Comparison of ENCODE assay signal across 21 mouse cellular contexts in the genomic region with DNA sequence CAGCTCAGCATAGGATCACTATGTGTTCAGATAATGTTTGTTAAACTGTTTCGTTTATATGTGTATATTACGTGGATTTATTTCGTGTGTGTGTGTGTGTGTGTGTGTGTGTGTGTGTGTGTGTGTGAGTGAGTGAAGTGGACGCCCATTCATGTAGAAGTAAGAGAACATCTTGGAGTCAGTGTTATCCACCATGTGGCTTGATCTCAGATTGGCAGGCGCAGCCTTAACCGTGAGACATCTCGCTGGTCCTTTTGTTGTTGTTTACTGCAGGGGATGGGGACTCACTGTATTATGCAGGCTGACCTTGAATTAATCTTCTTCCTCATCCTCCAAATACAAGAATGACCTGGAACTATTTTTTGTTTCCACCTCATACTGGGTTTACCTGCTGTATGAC. TPM values are rescaled to one million over a fixed set of nuclear protein-coding genes. Genes with fewer than 3 reads are reported as not detected.
DNase-seq lines count a peak whose midpoint lies in the region; ATAC-seq and TF ChIP-seq lines count a peak whose summit lies in the region.
"Had no signal": no experiment of that assay in that cellular context is flagged by ENCODE, and none has a peak within 500 bp of the region (broad histone marks: within the 10 kb centered on the region; RNA-seq: fewer than 3 reads in every experiment).

No protein-coding gene starts in this region.

- H3K4me1 ChIP-seq in cerebellum, adult 2 months (ENCODE audit: control insufficient read depth, insufficient read depth, low read length) = peaks cover 23% of the 10 kb centered on the region
- no peaks in the 10 kb centered on the region for H3K4me1 ChIP-seq in hindbrain, postnatal 0 days (ENCODE audit: insufficient read depth, low read length)
- peaks cover 2% of the 10 kb centered on the region; the same call in 1 of the 2 replicates for H3K4me1 ChIP-seq in hindbrain, embryonic 14.5 days (replicated peaks; ENCODE audit: control insufficient read depth, insufficient read depth, low read length)
- peaks cover 36% of the 10 kb centered on the region for H3K4me1 ChIP-seq in liver, adult 2 months (ENCODE audit: control insufficient read depth, insufficient read depth, low read length)
- peaks cover 21% of the 10 kb centered on the region for H3K4me1 ChIP-seq in liver, postnatal 0 days (ENCODE audit: insufficient read depth)

- peak in 1 of 2 experiments; percentile 49 for DNase-seq in cerebellum, adult 2 months
- no peak for DNase-seq in cerebellum, adult 9-10 months
- no peak for DNase-seq in hindbrain, postnatal 0 days (ENCODE audit: low spot score)
- DNase-seq in hindbrain, embryonic 14.5 days (ENCODE audit: low spot score) = no peak
- DNase-seq in liver, adult 2 months (ENCODE audit: extremely low read depth, low read depth, low spot score) = no peak
- no peak for DNase-seq in liver, postnatal 0 days
- no peak for DNase-seq in B cell, adult 2 months
- DNase-seq: gastrocnemius, postnatal 10 days; gastrocnemius, postnatal 36 days; heart, postnatal 4 days had no signal

- TF ChIP-seq CTCF in cerebellum, adult 2 months (IDR thresholded peaks at IDR 0.05; ENCODE audit: borderline replicate concordance, insufficient read depth, low read depth, low read length) = no peak
- no peak for TF ChIP-seq CTCF in hindbrain, postnatal 0 days (IDR thresholded peaks at IDR 0.05; ENCODE audit: low read depth)
- no peak for TF ChIP-seq CTCF in liver, adult 2 months (IDR thresholded peaks at IDR 0.05; ENCODE audit: low read depth, low read length)
- TF ChIP-seq CTCF in liver, postnatal 0 days (IDR thresholded peaks at IDR 0.05; ENCODE audit: low read depth) = no peak

- no peaks in the 10 kb centered on the region for H3K27me3 ChIP-seq in cerebellum, adult 2 months (ENCODE audit: control insufficient read depth, insufficient read depth, low read length)
- H3K27me3 ChIP-seq in hindbrain, postnatal 0 days (ENCODE audit: insufficient read depth, low read length) = no peaks in the 10 kb centered on the region
- H3K27me3 ChIP-seq in hindbrain, embryonic 14.5 days (ENCODE audit: control insufficient read depth, insufficient read depth, low read length) = no peaks in the 10 kb centered on the region
- H3K27me3 ChIP-seq in liver, adult 2 months (ENCODE audit: control insufficient read depth, insufficient read depth, low read length) = no peaks in the 10 kb centered on the region
- H3K27me3 ChIP-seq in liver, postnatal 0 days (ENCODE audit: insufficient read depth, low read length) = no peaks in the 10 kb centered on the region
- H3K27me3 ChIP-seq: forebrain, embryonic 13.5 days; heart, embryonic 13.5 days; hindbrain, embryonic 15.5 days had no signal

- H3K9me3 ChIP-seq in hindbrain, postnatal 0 days (ENCODE audit: low read length) = no peaks in the 10 kb centered on the region
- no peaks in the 10 kb centered on the region for H3K9me3 ChIP-seq in hindbrain, embryonic 14.5 days (ENCODE audit: control insufficient read depth, low read length)
- no peaks in the 10 kb centered on the region for H3K9me3 ChIP-seq in liver, postnatal 0 days (ENCODE audit: low read length)
- H3K9me3 ChIP-seq: forebrain, embryonic 10.5 days; forebrain, embryonic 13.5 days; heart, embryonic 10.5 days; heart, embryonic 13.5 days; hindbrain, embryonic 15.5 days had no signal

- H3K79me2 ChIP-seq in liver, adult 2 months (ENCODE audit: control insufficient read depth, insufficient read depth, low read length) = peaks cover 29% of the 10 kb centered on the region

- no peak for ATAC-seq in hindbrain, postnatal 0 days
- no peak for ATAC-seq in hindbrain, embryonic 14.5 days (ENCODE audit: low FRiP score)
- ATAC-seq in liver, postnatal 0 days = no peak
- ATAC-seq: CD4-positive, CD25-positive, alpha-beta regulatory T cell, adult 4 months; forebrain, embryonic 13.5 days; forebrain, embryonic 16.5 days had no signal

- H3K36me3 ChIP-seq in hindbrain, postnatal 0 days (ENCODE audit: insufficient read depth, low read length) = peaks cover 29% of the 10 kb centered on the region
- H3K36me3 ChIP-seq in hindbrain, embryonic 14.5 days (replicated peaks; ENCODE audit: control insufficient read depth, insufficient read depth) = peaks cover 90% of the 10 kb centered on the region
- H3K36me3 ChIP-seq in liver, adult 2 months (ENCODE audit: control insufficient read depth, insufficient read depth, low read length) = peaks cover 61% of the 10 kb centered on the region
- peaks cover 92% of the 10 kb centered on the region for H3K36me3 ChIP-seq in liver, postnatal 0 days (replicated peaks; ENCODE audit: insufficient read depth, low read length)

- H3K4me2 ChIP-seq in hindbrain, postnatal 0 days (ENCODE audit: low read depth, low read length) = no peak overlapping the region
- no peak overlapping the region for H3K4me2 ChIP-seq in hindbrain, embryonic 14.5 days (replicated peaks)
- no peak overlapping the region for H3K4me2 ChIP-seq in liver, postnatal 0 days (ENCODE audit: low read depth, low read length)
- H3K4me2 ChIP-seq: forebrain, embryonic 13.5 days; heart, embryonic 13.5 days; hindbrain, embryonic 15.5 days had no signal

- H3K9ac ChIP-seq in hindbrain, postnatal 0 days (replicated peaks; ENCODE audit: low read length) = no peak overlapping the region
- no peak overlapping the region for H3K9ac ChIP-seq in hindbrain, embryonic 14.5 days
- peak overlapping the region; percentile 47 for H3K9ac ChIP-seq in liver, adult 2 months (ENCODE audit: low read depth, low read length)
- H3K9ac ChIP-seq in liver, postnatal 0 days (replicated peaks) = no peak overlapping the region
- H3K9ac ChIP-seq: forebrain, embryonic 13.5 days; heart, embryonic 13.5 days; hindbrain, embryonic 15.5 days had no signal

- TF ChIP-seq POLR2A in cerebellum, adult 2 months (IDR thresholded peaks at IDR 0.05; ENCODE audit: borderline replicate concordance, insufficient read depth, low read length) = no peak
- TF ChIP-seq POLR2A in liver, adult 2 months (IDR thresholded peaks at IDR 0.05; ENCODE audit: extremely low read depth, insufficient read depth, low read length) = no peak

- WGBS in cerebellum, adult 2 months = 25% methylated on average over 7 of the region's 7 CpGs
- WGBS in hindbrain, postnatal 0 days = 75% methylated on average over 7 of the region's 7 CpGs
- WGBS in hindbrain, embryonic 14.5 days = 93% methylated on average over 7 of the region's 7 CpGs
- 73% methylated on average over 7 of the region's 7 CpGs for WGBS in liver, adult 2 months
- WGBS in liver, postnatal 0 days (ENCODE audit: insufficient replicate concordance) = 80% methylated on average over 7 of the region's 7 CpGs

- H3K27ac ChIP-seq in cerebellum, adult 2 months (ENCODE audit: insufficient read depth, low read length) = peak overlapping the region; percentile 35; the same call in 1 of the 2 replicates
- H3K27ac ChIP-seq in hindbrain, postnatal 0 days = peak overlapping the region; percentile 46; the same call in 1 of the 2 replicates
- H3K27ac ChIP-seq in hindbrain, embryonic 14.5 days = no peak overlapping the region
- H3K27ac ChIP-seq in liver, adult 2 months (replicated peaks; ENCODE audit: insufficient read depth, low read depth, low read length) = peak overlapping the region; percentile 76
- no peak overlapping the region for H3K27ac ChIP-seq in liver, postnatal 0 days (ENCODE audit: low read depth)
- H3K27ac ChIP-seq: forebrain, embryonic 10.5 days; forebrain, embryonic 13.5 days; heart, adult 2 months; heart, embryonic 10.5 days; heart, embryonic 13.5 days; hindbrain, embryonic 15.5 days had no signal

- no peak for TF ChIP-seq EP300 in liver, postnatal 0 days (IDR thresholded peaks at IDR 0.05; ENCODE audit: low read depth)

- no peak overlapping the region for H3K4me3 ChIP-seq in cerebellum, adult 2 months (replicated peaks; ENCODE audit: insufficient read depth, low read depth, low read length)
- no peak overlapping the region for H3K4me3 ChIP-seq in hindbrain, postnatal 0 days (ENCODE audit: low read length)
- no peak overlapping the region for H3K4me3 ChIP-seq in hindbrain, embryonic 14.5 days (replicated peaks; ENCODE audit: low read length)
- no peak overlapping the region for H3K4me3 ChIP-seq in liver, adult 2 months (ENCODE audit: insufficient read depth, low read depth, low read length)
- H3K4me3 ChIP-seq in liver, postnatal 0 days (ENCODE audit: low read depth, low read length) = no peak overlapping the region
- H3K4me3 ChIP-seq: forebrain, embryonic 10.5 days; forebrain, embryonic 13.5 days; heart, adult 2 months; heart, embryonic 10.5 days; heart, embryonic 13.5 days; hindbrain, embryonic 15.5 days had no signal

RNA-seq across cellular contexts. Expression of gene Rab5if, which starts 6.6 kb away (rescaled TPM):
- 145 and 149 TPM in 2 replicates for polyA plus RNA-seq in cerebellum, adult 2 months (2012; rRNA removed)
- 131 and 135 TPM in 2 replicates for total RNA-seq in hindbrain, postnatal 0 days (2014; rRNA removed)
- 158 and 160 TPM in 2 replicates for polyA plus RNA-seq in hindbrain, postnatal 0 days (2015; fragmentation: Nextera tagmentation; extraction: Ambion mirVana)
- polyA plus RNA-seq in hindbrain, embryonic 14.5 days (2014; fragmentation: Nextera tagmentation; extraction: Ambion mirVana) = 174 and 176 TPM in 2 replicates
- 149 and 196 TPM in 2 replicates for total RNA-seq in liver, adult 2 months (2014; rRNA removed)
- polyA plus RNA-seq in liver, adult 2 months (2012; rRNA removed) = 122 and 142 TPM in 2 replicates
- polyA plus RNA-seq in liver, postnatal 0 days (2015; fragmentation: Nextera tagmentation; extraction: Ambion mirVana) = 190 and 216 TPM in 2 replicates

RNA-seq across cellular contexts. Expression of gene 4930518I15Rik, which starts 11.8 kb away (rescaled TPM):
- polyA plus RNA-seq in cerebellum, adult 2 months (2012; rRNA removed) = 5.4 and 5.8 TPM in 2 replicates
- 1.7 and 4.4 TPM in 2 replicates for total RNA-seq in hindbrain, postnatal 0 days (2014; rRNA removed)
- 3.6 and 3.8 TPM in 2 replicates for polyA plus RNA-seq in hindbrain, postnatal 0 days (2015; fragmentation: Nextera tagmentation; extraction: Ambion mirVana)
- polyA plus RNA-seq in hindbrain, embryonic 14.5 days (2014; fragmentation: Nextera tagmentation; extraction: Ambion mirVana) = 4.0 and 5.4 TPM in 2 replicates
- total RNA-seq in liver, adult 2 months (2014; rRNA removed) = 1.1 and 2.1 TPM in 2 replicates
- 0.17 and 0.55 TPM in 2 replicates for polyA plus RNA-seq in liver, adult 2 months (2012; rRNA removed)
- polyA plus RNA-seq in liver, postnatal 0 days (2015; fragmentation: Nextera tagmentation; extraction: Ambion mirVana) = 1.2 and 1.8 TPM in 2 replicates

RNA-seq across cellular contexts. Expression of gene Sla2, which starts 17.4 kb away (rescaled TPM):
- 0.06 and 0.07 TPM in 2 replicates for polyA plus RNA-seq in cerebellum, adult 2 months (2012; rRNA removed)
- total RNA-seq in hindbrain, postnatal 0 days (2014; rRNA removed) = 0.68 TPM in 1 of 2 replicates, not detected in the other
- 0.13 and 0.15 TPM in 2 replicates for polyA plus RNA-seq in hindbrain, postnatal 0 days (2015; fragmentation: Nextera tagmentation; extraction: Ambion mirVana)
- 0.14 and 0.20 TPM in 2 replicates for polyA plus RNA-seq in hindbrain, embryonic 14.5 days (2014; fragmentation: Nextera tagmentation; extraction: Ambion mirVana)
- total RNA-seq in liver, adult 2 months (2014; rRNA removed) = 0.09 and 0.13 TPM in 2 replicates
- polyA plus RNA-seq in liver, adult 2 months (2012; rRNA removed) = 0.10 and 0.20 TPM in 2 replicates
- 1.8 and 2.4 TPM in 2 replicates for polyA plus RNA-seq in liver, postnatal 0 days (2015; fragmentation: Nextera tagmentation; extraction: Ambion mirVana)
- total RNA-seq: adrenal gland, adult 2 months; adrenal gland, postnatal 4 days; gastrocnemius, adult 18-20 months; gastrocnemius, postnatal 10 days; heart, adult 2 months; heart, postnatal 4 days had no signal

RNA-seq across cellular contexts. Expression of gene Tgif2, which starts 29.7 kb away (rescaled TPM):
- 1.8 and 2.3 TPM in 2 replicates for polyA plus RNA-seq in cerebellum, adult 2 months (2012; rRNA removed)
- total RNA-seq in hindbrain, postnatal 0 days (2014; rRNA removed) = 18.2 and 26.6 TPM in 2 replicates
- polyA plus RNA-seq in hindbrain, postnatal 0 days (2015; fragmentation: Nextera tagmentation; extraction: Ambion mirVana) = 12.6 and 14.4 TPM in 2 replicates
- 18.9 and 21.5 TPM in 2 replicates for polyA plus RNA-seq in hindbrain, embryonic 14.5 days (2014; fragmentation: Nextera tagmentation; extraction: Ambion mirVana)
- total RNA-seq in liver, adult 2 months (2014; rRNA removed) = 0.28 and 0.67 TPM in 2 replicates
- 0.65 and 0.77 TPM in 2 replicates for polyA plus RNA-seq in liver, adult 2 months (2012; rRNA removed)
- 4.9 and 5.1 TPM in 2 replicates for polyA plus RNA-seq in liver, postnatal 0 days (2015; fragmentation: Nextera tagmentation; extraction: Ambion mirVana)

Comparison
In these comparisons a context has a peak if more than half of its experiments do, and no peak if none do; other contexts are left out.
1. H3K27ac ChIP-seq: peak in cerebellum, adult 2 months (single experiment), hindbrain, postnatal 0 days (single experiment) and liver, adult 2 months (single experiment); none in hindbrain, embryonic 14.5 days (single experiment) and liver, postnatal 0 days (single experiment).